Mouse (Mus musculus): Measurements from ENCODE around the gene Pank2.

- TF ChIP-seq CTCF (IDR thresholded peaks at IDR 0.05; ENCODE audit: control insufficient read depth, insufficient read depth, low read length) (no peak), POLR2A (IDR thresholded peaks at IDR 0.05; ENCODE audit: borderline replicate concordance, control insufficient read depth, low read depth, low read length) (no peak)
These were observed 61.4 kb downstream of the Pank2 start for GRCm38 (mm10) chr2:131323675-131324074.

All from bone marrow, adult 2 months (tissue).